ENCODE assay signal across 8 mouse cellular contexts in the genomic region with DNA sequence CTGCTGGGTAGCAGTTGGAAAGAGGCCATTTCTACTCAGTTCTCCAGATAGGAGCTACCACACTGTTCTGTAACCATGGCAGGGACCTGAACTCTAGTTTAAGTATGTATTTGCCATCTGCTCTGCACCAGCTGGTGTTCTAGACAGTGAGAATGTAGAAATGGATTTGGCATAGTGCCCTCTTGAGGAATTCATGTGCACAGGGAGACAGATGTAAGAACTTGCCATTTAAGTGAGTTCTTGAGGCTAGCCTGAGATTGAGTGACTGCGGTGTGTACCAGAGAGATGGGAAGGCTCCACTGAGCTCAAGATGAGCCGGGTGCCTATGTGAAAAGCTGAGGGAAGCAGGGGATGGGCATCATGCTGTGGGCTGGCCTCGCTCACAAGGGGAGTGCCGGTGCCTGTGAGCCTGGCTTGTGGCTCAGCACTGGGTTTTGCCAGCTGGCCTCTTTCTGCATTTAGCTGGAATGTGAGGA.
DNase-seq lines count a peak whose midpoint lies in the region; ATAC-seq lines count a peak whose summit lies in the region.

No protein-coding gene starts in this region.

- H3K9me3 ChIP-seq in neural tube, embryonic 11.5 days (ENCODE audit: control insufficient read depth, low read length), result no peaks in the 10 kb centered on the region
- H3K9me3 ChIP-seq in forebrain, embryonic 14.5 days (replicated peaks; ENCODE audit: control insufficient read depth, low read length), result no peaks in the 10 kb centered on the region
- no peaks in the 10 kb centered on the region for H3K9me3 ChIP-seq in hindbrain, embryonic 16.5 days (ENCODE audit: control insufficient read depth, low read length)

- H3K9ac ChIP-seq in neural tube, embryonic 11.5 days (ENCODE audit: low read length), result no peak overlapping the region
- no peak overlapping the region for H3K9ac ChIP-seq in forebrain, embryonic 14.5 days (ENCODE audit: low read length)
- H3K9ac ChIP-seq in hindbrain, embryonic 16.5 days (ENCODE audit: low read depth, low read length), result no peak overlapping the region

- 0 out of 2 replicates have a peak overlapping the region, but pooled peaks have one; percentile 17 for H3K27ac ChIP-seq in neural tube, embryonic 11.5 days (ENCODE audit: low read depth, low read length)
- H3K27ac ChIP-seq in forebrain, embryonic 14.5 days (ENCODE audit: low read depth, low read length), result peak overlapping the region; percentile 86
- H3K27ac ChIP-seq in hindbrain, embryonic 16.5 days (ENCODE audit: low read depth, low read length), result peak overlapping the region; percentile 71

- H3K4me2 ChIP-seq in neural tube, embryonic 11.5 days (ENCODE audit: low read depth), result no peak overlapping the region
- no peak overlapping the region for H3K4me2 ChIP-seq in forebrain, embryonic 14.5 days (ENCODE audit: low read length)
- H3K4me2 ChIP-seq in hindbrain, embryonic 16.5 days (ENCODE audit: low read length), result no peak overlapping the region

- WGBS in neural tube, embryonic 11.5 days, result 80% methylated on average over 4 of the region's 4 CpGs
- WGBS in forebrain, embryonic 14.5 days, result 42% methylated on average over 4 of the region's 4 CpGs
- 33% methylated on average over 4 of the region's 4 CpGs for WGBS in hindbrain, embryonic 16.5 days

- no peaks in the 10 kb centered on the region for H3K27me3 ChIP-seq in neural tube, embryonic 11.5 days (ENCODE audit: control insufficient read depth, insufficient read depth, low read length)
- H3K27me3 ChIP-seq in forebrain, embryonic 14.5 days (replicated peaks; ENCODE audit: control insufficient read depth, insufficient read depth, low read length), result no peaks in the 10 kb centered on the region
- H3K27me3 ChIP-seq in hindbrain, embryonic 16.5 days (replicated peaks; ENCODE audit: control insufficient read depth, insufficient read depth, low read length), result no peaks in the 10 kb centered on the region

- ATAC-seq in neural tube, embryonic 11.5 days (ENCODE audit: insufficient read depth, low FRiP score, low TSS enrichment), result no peak
- ATAC-seq in forebrain, embryonic 14.5 days, result peak; percentile 97
- peak; percentile 93 for ATAC-seq in hindbrain, embryonic 16.5 days
- no peak for ATAC-seq in granulocyte monocyte progenitor cell, adult 5-6 weeks (replicated peaks; ENCODE audit: poor library complexity, severe bottlenecking)

- H3K4me1 ChIP-seq in neural tube, embryonic 11.5 days (ENCODE audit: control insufficient read depth, insufficient read depth, low read length), result no peaks in the 10 kb centered on the region
- peaks cover 23% of the 10 kb centered on the region for H3K4me1 ChIP-seq in forebrain, embryonic 14.5 days (ENCODE audit: control insufficient read depth, insufficient read depth, low read length)
- H3K4me1 ChIP-seq in hindbrain, embryonic 16.5 days (ENCODE audit: control insufficient read depth, insufficient read depth, low read depth, low read length), result peaks cover 26% of the 10 kb centered on the region

- DNase-seq in neural tube, embryonic 11.5 days (ENCODE audit: low spot score), result no peak
- no peak for DNase-seq in neural tube, embryonic 10.5 days (ENCODE audit: extremely low spot score, low spot score)
- DNase-seq in forebrain, embryonic 14.5 days (ENCODE audit: low spot score), result peak; percentile 97
- DNase-seq in mesoderm, embryonic 11.5 days (ENCODE audit: low read depth, low spot score), result peak; percentile 43
- DNase-seq in thymus, postnatal 0 days (ENCODE audit: low spot score), result peak; percentile 73
- DNase-seq in ovary, postnatal 10 days (ENCODE audit: low spot score), result no peak

- H3K4me3 ChIP-seq in neural tube, embryonic 11.5 days (ENCODE audit: low read depth, low read length), result no peak overlapping the region
- no peak overlapping the region for H3K4me3 ChIP-seq in forebrain, embryonic 14.5 days (ENCODE audit: low read depth, low read length)
- no peak overlapping the region for H3K4me3 ChIP-seq in hindbrain, embryonic 16.5 days (ENCODE audit: low read length)

- no peaks in the 10 kb centered on the region for H3K36me3 ChIP-seq in neural tube, embryonic 11.5 days (ENCODE audit: control insufficient read depth, insufficient read depth, low read length)
- H3K36me3 ChIP-seq in forebrain, embryonic 14.5 days (ENCODE audit: control insufficient read depth, insufficient read depth, low read length), result peaks cover 17% of the 10 kb centered on the region; the same call in 1 of the 2 replicates
- H3K36me3 ChIP-seq in hindbrain, embryonic 16.5 days (ENCODE audit: control insufficient read depth, insufficient read depth, low read length), result no peaks in the 10 kb centered on the region

Comparison
In these comparisons a context has a peak if more than half of its experiments do, and no peak if none do; other contexts are left out.
1. ATAC-seq: peak in forebrain, embryonic 14.5 days (single experiment) and hindbrain, embryonic 16.5 days (single experiment); none in neural tube, embryonic 11.5 days (single experiment) and granulocyte monocyte progenitor cell, adult 5-6 weeks (single experiment).
2. DNase-seq: peak in forebrain, embryonic 14.5 days (single experiment), mesoderm, embryonic 11.5 days (single experiment) and thymus, postnatal 0 days (single experiment); none in neural tube, embryonic 11.5 days (single experiment), neural tube, embryonic 10.5 days (single experiment) and ovary, postnatal 10 days (single experiment).
3. H3K27ac ChIP-seq: peak in every context shown above with its lines; median percentile 86 in forebrain, embryonic 14.5 days; 71 in hindbrain, embryonic 16.5 days; 17 in neural tube, embryonic 11.5 days.